Mouse (Mus musculus) heart, adult 9 months (tissue): ENCODE results near the gene Gm11983.
"Not testable (repeated sequence)": the region's sequence is repeated elsewhere in the genome, so short reads cannot be mapped to it uniquely, and the experiment has no call there.

ENCODE experiments used
- DNase-seq, 2 experiments: peaks; one replicate each; pipeline ENCODE4 v3.0.0; 2022; ENCODE audit warnings: low spot score in 2 of 2

Gene Gm11983

DNA sequence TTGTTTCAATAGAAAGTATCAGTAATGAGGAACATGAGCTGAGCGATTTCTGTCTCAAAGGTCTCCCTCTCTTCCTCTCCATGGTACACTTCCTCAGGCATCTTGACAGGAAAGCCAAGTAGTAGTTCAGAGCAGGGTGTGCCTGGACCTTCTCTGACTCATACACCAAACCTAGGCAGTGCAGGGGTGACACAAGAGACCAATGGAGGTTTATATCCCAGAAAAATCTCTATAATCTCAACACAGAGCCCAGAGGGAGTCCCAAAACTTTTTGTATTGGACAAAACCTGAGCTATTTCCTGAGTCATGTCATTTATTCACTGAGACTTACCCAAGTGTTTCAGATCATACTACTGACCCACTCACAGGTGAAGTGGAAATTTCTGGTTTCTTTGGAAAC, at the start of gene Gm11983:
TSS of gene Gm11983 (minus strand) at position 101 of the 400 bp plus-strand sequence.
- DNase-seq = no peak

DNA sequence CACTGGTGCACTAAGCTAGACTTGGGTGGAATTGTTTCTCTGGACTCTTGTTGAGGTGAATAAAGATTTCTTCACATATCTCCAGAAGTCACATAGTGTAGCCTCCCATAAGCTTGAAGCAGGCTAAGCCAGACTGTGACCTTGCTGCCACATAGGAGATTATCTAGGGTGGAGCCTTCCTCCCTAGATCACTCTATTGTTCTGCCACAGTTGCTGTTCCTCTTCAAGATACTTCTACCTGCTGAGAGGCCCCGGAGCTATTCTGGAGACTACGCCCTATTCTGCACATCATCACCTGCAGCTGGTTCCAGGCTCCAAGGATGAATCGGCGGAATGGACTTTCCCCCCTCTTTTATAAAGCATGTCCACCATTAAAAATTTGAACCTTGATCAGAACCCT, 45.6 kb upstream of the Gm11983 start:
- not testable (repeated sequence) for DNase-seq

DNA sequence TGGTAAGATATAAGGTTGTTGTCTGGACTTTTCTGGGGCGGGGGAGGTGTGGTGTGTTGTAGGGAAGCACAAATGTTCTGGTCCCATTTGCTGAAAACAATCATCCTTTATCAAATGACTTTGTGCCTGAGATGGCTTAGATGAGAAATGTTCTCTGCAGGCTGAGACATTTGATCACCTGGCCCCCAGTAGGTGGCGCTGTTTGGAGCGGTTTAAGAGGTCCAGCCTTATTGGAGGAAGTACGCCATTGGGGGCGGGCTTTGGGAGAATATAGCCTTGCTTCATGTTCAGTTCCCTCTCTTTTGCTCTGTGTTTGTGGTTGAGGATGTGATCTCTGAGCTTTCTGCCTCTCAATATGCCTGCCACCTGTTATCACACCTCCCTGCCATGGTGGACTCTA, 44.2 kb upstream of the Gm11983 start:
- no peak for DNase-seq

DNA sequence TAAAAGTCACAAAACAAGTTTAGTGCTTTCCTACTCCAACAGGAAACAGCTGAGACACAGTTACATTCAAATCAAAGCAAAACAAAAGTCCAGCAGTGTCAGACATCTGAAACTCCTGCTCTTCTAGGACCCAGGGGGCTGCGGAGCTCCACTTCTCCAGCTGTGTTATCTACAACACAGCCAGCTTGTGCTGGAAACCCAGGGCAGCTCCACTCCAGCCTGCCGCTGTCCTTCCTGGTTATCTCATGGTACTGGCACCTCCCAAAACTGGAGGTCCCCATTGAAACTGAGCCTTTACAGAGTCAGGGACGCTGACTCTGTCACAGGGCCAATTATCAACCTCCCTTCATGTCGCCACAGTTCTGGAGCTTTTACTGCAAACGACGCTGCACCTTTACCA, 40.3 kb upstream of the Gm11983 start:
- DNase-seq = no peak

DNA sequence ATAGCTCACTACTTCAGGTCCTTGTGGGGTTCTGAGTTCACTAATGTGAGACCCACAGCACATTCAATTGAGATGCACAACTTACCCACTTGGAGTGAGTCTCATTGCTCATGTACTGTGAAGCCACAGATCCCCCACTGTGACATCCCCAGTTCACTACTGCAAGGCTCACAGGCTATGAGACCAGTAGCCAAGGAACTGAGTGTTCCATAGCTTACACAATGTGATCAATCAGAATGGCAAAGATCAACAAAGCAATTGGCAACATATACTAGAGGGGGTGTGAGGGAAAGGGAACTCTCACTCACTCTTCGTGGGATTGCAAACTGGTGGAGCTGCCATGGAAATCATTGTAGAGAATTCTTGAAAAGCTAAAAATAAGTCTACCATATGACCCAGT, 33.5 kb upstream of the Gm11983 start:
- no peak for DNase-seq

DNA sequence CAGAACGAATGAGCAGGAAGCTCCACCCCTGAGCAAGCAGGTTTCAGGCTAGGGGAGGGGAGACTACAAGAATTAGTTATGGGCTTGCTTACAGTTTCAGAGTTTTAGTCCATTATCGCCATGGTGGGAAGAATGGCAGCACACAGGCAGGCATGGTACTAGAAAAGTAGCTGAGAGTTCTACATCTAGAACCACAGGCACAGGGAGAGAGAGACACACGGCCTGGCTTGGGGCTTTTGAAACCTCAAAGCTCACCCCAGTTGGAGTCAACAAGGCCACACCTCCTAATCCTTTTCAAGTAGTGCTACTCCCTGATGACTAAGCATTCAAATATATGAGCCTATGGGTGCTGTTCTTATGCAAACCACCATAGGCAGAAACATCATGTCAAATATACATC, 28.1 kb upstream of the Gm11983 start:
- DNase-seq = no peak

DNA sequence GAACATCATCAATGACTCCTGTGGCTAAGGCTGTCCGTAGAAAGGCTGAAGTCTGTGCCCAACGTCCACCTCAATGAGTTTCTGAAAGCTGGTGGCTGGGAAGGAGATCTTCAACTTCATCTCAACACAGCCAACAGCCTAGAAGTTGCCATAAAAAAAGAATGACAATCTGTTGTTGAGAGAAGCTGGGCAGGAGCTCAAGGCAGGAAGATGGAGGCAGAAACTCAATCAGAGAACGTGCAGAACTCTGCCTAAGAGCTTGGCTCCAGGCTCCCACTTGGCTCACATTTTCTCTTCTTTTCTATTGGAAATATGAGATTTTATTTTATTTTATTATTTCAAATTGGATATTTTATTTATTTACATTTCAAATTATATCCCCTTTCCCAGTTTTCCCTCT, 24.7 kb upstream of the Gm11983 start:
- DNase-seq = no peak

DNA sequence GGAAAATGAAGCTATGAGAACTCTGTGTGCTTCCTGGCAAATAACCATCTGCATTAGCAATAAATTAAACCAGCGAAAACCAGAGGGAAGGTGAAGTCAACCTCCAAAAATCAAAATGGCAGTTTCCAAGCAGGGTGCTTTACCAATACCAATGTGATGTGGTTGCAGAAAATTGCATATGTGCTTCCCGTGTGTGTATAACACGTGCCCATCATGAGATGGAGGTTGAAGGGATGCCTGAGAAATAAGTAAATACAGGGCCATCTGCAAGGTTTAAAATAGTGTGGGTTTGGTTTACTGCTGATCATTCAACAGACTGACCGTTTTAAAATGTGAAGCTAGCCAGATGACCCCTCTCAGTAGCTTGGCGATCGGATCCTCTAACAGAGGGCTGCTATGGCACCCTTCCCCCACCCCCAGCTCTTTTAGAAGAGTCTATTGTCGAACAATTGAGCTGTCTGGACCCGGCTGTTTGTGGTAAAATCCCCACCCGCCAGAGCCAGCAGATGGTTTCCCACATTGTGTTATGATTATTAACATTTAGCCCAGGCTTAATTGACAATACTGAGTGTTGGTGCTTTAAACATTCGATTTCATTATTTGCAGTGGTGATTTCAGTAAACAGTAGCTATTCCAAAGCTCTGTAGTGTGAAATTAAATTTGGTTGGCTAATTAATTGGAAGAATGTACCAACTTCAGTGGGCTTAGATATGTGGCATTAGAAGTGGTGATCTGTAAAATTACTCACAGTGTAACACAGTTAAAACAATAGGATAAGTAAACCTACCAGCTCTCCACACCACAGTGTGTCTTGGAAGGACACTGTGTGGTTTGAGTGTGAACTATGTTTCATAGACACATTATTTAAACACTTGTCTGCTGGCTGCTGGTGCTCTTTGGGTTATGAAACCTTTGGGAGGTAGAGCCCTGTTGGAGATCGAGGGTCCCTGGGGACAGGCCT, 22.7 kb upstream of the Gm11983 start:
- no peak for DNase-seq

DNA sequence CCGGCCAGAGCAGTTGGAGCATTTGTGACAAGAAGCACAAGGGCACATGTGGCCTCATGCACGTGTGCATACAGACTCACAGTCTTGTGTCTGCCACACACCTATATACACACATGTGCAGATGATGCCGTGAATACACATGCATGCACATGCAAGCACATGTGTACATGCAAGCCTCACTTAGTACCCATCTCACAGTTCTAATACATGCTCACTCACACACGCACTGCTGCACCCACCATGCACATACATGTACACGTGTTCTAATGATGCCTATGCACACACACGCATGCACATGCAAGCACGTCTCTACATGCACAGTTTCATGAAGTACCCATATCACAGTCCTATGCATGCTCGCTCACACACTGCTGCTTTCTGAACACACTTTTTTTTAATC, 21.6 kb upstream of the Gm11983 start:
- DNase-seq = no peak

DNA sequence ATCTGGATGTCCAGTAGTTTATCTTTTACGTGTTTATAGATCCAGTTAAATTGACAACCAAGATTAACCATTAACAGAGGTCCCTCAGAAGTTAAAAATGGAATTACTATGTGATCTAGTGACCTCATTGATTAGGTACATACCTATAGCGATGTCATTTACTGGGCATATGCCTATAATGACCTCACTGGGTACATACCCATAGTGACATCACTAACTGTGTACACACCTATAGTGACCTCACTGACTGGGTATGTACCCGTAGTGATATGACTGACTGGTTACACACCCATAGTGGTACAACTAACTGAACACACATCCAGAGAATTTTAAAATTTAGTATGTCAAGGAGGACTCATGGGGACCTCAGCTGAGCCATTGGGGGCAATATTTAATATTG, 18.5 kb upstream of the Gm11983 start:
- no peak for DNase-seq

DNA sequence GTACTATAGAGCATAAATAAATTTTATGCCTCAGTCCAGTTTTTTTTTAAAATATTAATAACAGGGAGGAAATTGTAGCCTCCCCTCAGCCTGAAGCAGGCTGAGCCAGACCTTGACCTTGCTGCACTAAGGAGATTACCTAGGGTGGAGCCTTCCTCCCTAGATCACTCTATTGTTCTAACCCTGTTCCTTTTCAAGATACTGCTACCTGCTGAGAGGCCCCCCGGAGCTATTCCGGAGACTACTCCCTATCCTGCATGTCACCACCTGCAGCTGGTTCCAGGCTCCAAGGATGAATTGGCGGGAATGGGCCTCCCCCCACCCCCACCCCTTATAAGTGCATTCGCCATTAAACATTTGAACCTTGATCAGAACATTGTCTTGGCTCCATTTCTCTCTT, 15.9 kb upstream of the Gm11983 start:
- DNase-seq = not testable (repeated sequence)

DNA sequence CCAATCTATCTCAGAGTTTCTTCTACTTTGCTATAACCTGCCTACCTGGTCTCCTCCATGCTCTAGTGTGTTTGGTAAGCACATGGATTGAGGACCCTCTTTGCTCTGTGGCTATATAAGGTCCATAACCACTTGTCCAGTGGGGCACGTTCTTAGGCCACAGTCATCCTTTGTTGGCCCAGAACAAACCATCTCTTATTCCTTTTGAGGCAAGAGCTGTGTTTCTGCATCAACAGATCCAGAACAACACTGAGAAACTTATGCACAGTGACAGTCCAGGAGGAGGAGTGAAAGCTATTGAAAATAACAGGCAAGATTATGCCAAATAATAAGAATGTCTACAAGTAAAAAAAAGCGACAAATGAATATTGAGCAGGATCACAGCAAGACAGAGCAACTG, 6.4 kb upstream of the Gm11983 start:
- no peak for DNase-seq

DNA sequence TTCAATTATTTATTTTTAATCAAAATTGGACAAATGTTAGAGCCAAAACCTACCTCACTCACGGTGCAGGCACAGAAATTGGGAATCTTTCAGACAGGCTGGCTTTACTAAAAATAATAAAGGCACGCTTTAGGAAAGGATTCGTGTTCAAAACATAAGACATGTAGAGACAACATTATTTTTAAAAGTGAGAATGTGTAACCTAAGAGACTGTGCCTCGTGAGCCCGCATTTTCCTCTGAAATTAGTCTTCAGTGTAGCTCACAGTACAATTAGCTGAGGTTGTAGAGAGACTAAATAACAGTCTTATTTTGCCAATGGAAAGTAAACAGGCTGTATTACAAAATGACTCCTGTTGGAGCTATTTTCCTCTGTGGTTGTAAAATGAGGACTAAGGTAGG, 4.7 kb upstream of the Gm11983 start:
- DNase-seq = no peak

DNA sequence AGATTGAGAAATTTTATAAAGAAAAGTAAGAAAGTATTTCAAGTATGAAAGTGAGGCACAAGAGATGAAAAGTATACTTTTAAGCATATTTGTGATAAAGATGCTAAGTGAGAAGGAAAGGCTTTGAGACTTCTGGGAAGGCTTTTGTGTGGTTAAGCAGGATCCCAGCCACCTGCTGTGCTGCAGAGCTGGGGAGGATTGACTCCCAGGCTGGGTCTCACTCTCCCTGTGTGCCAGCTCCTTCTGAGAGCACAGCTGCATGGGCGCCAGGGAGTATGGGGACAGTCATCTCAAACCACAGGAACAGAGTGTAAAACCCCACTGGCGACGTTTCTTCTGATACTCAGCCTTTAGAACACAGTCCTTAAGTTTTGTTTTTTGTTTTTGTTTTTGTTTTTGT, 3.3 kb upstream of the Gm11983 start:
- DNase-seq = no peak

DNA sequence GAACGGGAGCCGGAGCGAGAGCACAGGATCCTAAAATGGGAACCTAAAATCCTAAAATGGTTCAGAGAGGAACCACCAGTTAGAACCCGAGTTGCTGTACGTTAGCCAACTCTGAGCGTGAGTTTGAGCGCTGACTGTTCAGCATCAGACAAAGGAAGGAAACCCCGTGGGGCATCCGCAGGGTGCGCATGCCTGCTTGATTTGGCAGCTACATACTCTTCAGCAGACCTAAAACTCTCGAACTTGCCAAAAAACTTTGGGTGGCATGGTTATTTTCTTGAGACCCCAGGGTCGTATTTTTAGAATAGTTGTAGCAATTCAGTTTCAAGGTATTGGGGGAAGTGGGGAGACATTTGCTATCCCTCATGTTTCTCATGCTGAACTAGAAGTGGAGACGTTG, 2.8 kb downstream of the Gm11983 start:
- DNase-seq = no peak

DNA sequence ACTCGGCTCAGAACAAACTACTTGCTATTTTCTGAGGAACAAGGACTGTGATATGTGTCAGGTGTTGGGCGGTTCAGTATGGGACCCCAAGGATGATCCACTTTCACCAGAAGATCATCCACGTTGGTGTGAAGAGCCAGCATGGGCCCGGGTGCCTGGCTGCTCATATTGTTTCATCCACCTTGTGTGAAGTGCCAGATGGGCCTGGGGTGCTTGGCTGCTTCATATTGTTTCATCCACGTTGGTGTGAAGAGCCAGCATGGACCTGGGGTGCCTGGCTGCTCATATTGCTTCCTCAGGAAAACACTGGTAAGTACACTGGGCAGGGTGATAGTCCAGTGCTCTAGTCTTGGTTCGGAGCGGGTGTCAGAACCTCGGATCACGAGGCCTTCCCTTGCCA, 3.7 kb downstream of the Gm11983 start:
- DNase-seq = no peak

DNA sequence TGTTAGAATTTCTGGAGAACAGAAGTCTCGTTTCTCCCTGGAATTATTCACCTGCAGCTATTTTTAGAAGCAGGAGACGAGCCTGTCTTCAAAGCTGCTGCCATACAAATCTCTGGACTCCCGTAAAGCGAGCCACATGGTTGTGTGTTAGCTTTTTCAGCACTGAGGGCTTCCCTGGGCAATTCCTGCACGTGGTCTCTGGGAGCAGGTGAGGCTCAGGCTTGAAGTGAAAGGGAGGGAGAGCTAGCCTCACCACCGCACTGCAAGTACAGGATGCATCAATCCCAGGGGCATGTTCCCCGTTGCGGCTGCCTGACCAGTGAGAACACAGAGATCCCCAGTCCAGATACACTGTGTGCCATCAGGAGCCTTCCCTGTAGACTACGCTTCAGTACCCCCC, 5.5 kb downstream of the Gm11983 start:
- no peak for DNase-seq

DNA sequence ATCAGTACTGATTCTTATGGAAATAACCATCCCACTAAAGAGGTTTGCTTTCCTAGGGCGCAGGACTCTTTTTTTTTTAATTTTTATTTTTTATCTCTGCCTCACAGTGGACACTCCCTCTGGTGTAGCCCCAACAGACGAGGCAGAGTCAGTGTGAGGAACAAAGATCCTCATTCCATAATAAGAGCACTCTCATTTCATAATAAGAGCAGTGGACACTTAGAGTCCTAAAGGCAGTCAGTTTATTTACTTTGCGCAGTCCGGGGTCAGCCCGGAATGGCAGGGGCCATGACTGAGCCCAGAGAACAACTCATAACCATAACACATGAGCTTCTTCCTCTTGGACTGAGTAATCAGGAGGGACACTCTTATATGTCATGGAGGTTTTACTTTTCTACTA, 9.3 kb downstream of the Gm11983 start:
- DNase-seq = no peak

DNA sequence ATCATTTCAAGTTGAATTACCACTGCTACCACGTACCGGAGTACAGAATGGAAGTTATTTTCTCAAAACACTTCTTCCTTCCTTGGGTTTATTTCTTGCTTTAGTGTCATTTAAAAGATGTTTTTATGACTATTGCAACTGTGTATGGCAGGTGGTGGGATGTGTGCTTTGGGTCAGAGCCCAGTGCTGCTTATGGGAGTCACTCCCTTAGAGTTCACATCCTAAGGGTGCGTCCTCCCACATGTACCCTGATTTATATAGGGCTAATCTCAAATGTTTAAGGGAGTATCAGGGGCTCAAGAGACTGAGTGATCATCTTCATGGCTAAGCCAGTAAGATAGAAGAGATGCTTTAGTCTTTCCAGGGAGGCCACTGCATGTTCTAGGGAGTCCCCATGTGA, 11.3 kb downstream of the Gm11983 start:
- no peak for DNase-seq

DNA sequence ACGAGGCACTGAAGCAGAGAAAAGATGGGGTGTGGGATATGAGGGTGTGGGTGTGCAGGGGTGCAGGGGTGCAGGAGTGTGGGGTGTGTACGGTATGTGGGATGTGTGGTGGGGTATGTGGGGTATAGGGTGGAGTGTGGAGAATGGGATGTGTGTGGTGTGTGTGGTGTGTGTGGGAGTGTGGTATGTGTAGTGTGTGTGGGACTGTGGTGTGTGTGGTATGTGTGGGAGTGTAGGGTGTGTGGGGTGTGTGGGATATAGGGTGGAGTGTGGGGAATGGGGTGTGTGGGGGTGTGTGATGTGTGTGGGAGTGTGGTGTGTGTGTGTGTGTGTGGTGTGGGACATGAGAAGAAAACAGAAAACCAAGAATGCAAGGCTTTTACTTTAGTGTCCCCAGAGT, 14.3 kb downstream of the Gm11983 start:
- no peak for DNase-seq

DNA sequence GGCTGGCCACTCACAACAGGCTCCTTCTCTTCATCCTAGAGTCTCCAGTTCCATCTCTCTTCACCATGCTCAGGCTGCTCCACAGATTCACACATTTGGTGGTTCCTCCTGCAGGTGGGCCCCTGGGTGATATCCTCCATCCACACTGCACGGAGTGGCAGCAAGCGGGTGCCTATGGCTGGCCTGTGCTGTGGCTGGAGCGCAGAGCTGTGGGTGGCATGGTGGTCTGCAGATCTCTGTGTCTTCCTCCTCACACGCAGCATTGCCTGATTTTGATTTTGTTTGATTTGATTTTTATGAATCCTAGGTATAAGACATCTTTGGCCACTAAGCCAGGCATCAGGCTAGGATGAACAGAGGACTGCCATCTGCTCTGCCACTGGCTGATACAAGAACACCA, 23.0 kb downstream of the Gm11983 start:
- no peak for DNase-seq

DNA sequence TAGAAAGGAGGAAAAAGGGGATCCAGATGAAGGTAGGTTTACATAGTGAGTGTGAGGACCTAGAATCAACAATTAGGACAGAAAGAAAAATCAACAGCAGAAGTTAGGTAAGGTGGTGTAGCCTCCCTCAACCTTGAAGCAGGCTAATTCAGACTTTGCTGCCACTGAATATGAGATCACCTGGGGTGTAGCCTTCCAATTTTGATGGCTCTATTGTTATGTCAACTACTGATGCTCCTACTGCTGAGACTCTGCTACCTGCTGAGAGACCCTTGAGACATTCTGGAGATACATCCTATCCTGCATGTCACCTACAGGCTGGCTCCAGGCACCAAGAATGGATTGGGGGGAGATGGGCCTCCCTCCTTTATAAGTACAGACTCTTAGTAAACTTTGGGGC, 34.6 kb downstream of the Gm11983 start:
- not testable (repeated sequence) for DNase-seq

DNA sequence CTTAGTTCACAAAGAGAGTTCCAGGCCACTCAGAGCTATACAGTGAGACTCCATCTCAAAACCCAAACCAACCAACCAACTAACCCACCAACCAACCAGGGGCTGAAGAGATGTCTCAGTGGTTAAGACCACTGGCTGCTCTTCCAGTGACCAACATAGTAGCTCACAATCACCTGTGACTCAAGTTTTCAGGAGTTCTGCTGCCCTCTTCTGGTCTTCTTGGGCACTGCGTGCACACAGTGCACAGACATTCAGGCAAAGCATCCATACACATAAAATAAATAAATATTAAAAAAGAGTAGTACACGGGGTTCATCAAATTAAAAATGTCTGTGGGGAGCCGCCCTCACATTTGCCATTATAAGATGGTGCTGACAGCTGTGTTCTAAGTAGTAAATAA, 46.8 kb downstream of the Gm11983 start:
- no peak for DNase-seq
